Mouse (Mus musculus) lung, adult 2 months (tissue): ENCODE results near the gene Fgd1.

Experiments
- CTCF ChIP-seq: fragments of 200-500 bp; IDR thresholded peaks from 2 replicates; pipeline ENCODE4 v1.5.1; 2011; ENCODE audit warnings: mild to moderate bottlenecking, low read length, control low read depth; ENCODE audit not compliant: insufficient read depth
- POLR2A ChIP-seq: fragments of 200-500 bp; IDR thresholded peaks from 2 replicates; pipeline ENCODE4 v1.6.1; 2011; ENCODE audit warnings: low read depth, mild to moderate bottlenecking, control low read depth, low read length, borderline replicate concordance; ENCODE audit errors: extremely low read depth

DNA sequence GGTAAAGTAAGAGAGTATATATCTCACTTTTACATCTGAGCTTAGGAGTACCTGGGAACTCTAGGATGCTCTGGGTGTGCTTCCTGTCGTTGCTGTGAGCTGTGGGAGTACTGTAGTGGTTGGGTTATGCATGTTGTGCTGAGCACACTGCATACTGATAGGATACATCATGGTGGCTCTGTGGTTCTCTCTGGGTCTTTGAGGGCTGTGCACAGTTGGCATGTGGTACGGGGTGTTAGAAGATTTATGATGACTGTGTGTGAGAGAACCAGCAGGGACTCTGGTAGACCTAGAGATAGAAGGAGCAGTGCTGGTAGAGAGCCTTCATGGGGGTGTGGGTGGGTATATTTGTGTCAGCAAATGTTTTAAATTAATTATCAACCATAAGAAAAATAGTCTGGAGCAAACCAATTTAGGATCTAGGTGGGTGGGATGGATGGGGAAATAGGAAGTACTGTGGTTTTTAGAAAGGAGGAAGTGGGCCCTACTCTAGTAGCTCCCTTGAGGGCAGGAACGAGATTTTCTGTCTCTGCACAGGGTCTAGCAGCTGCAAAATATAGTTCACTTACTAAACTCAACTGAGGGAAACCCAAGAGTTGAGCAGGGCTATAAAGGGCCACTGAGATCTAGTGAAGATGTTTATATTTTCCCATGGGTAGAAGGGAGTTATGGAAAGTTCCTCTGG lies 15.8 kb downstream of the Fgd1 start:
- no peak for TF ChIP-seq CTCF
- TF ChIP-seq POLR2A = no peak
